9 mouse cellular contexts compared by ENCODE assay signal in the genomic region with DNA sequence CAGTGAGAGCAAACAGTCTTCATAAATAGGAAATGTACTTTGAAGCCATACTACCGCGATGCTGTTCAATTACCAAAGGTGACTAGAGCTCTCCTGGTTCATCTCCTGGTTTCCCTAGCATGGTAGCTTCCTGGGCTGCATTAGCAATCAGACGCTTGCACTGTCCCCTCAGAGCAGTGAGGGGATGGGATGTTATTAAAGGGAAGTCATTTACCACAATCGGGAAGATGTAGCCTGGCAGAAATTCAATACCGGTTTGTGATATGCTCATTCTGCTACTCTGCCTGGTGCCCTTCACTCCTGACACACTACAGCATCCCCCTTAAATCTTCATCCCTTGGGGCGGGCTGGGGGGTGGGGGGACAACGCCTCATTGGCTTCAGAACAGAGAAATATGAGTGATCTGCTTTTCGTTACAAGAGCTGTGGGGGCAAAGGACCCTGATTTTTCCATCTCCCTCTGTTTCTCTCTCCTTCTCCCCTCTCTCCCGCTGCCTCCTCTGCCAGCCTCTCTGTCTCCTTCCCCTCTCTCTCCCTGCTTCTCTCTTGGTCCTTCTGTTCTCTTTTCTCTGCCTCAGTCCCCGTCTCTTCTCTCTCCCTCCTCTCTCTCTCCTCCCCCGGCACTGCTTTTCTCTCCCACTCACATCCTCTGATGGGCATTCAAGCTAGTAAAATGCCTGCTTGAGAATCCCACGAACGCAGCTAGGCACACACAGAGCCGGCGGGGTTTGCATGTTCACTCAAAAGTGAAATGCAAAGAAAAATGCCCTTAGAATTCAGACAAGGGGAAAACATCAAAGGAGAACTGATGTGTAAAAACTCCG. TPM values are rescaled to one million over a fixed set of nuclear protein-coding genes. Genes with fewer than 3 reads are reported as not detected.
A peak's percentile ranks its signal among the peaks of the same experiment; 100 is the strongest.
DNase-seq lines count a peak whose midpoint lies in the region; ATAC-seq and TF ChIP-seq lines count a peak whose summit lies in the region.
"Had no signal": no experiment of that assay in that cellular context is flagged by ENCODE, and none has a peak within 500 bp of the region (broad histone marks: within the 10 kb centered on the region; RNA-seq: fewer than 3 reads in every experiment).

No protein-coding gene starts in this region.

- no peaks in the 10 kb centered on the region for H3K36me3 ChIP-seq in heart, embryonic 13.5 days
- no peaks in the 10 kb centered on the region for H3K36me3 ChIP-seq in forebrain, embryonic 12.5 days (replicated peaks)
- no peaks in the 10 kb centered on the region for H3K36me3 ChIP-seq in midbrain, embryonic 12.5 days
- H3K36me3 ChIP-seq in stomach, postnatal 0 days (ENCODE audit: control insufficient read depth, insufficient read depth, low read length) = no peaks in the 10 kb centered on the region
- H3K36me3 ChIP-seq: G1E had no signal

- intact Hi-C loops in heart, postnatal 14 days (cut with DNase I) = loop anchor here (5.0 kb wide), 1 partner anchor 373 kb away; no protein-coding TSS in a partner anchor

- TF ChIP-seq EP300 in stomach, postnatal 0 days (optimal IDR thresholded peaks at IDR 0.05) = no peak

- H3K27ac ChIP-seq in heart, embryonic 13.5 days (replicated peaks) = no peak overlapping the region
- peak overlapping the region; percentile 85 for H3K27ac ChIP-seq in forebrain, embryonic 12.5 days
- peak overlapping the region; percentile 90 for H3K27ac ChIP-seq in midbrain, embryonic 12.5 days (replicated peaks)
- no peak overlapping the region for H3K27ac ChIP-seq in stomach, postnatal 0 days (replicated peaks)

- peak overlapping the region; percentile 75 for H3K9ac ChIP-seq in heart, embryonic 13.5 days
- H3K9ac ChIP-seq in forebrain, embryonic 12.5 days = peak overlapping the region; percentile 76
- peak overlapping the region; percentile 77 for H3K9ac ChIP-seq in midbrain, embryonic 12.5 days (replicated peaks)
- H3K9ac ChIP-seq in stomach, postnatal 0 days (ENCODE audit: low read length) = 0 out of 2 replicates have a peak overlapping the region, but pooled peaks have one; percentile 9

- peaks cover 24% of the 10 kb centered on the region for H3K4me1 ChIP-seq in heart, embryonic 13.5 days
- peaks cover 24% of the 10 kb centered on the region for H3K4me1 ChIP-seq in forebrain, embryonic 12.5 days
- peaks cover 18% of the 10 kb centered on the region; the same call in 1 of the 2 replicates for H3K4me1 ChIP-seq in midbrain, embryonic 12.5 days
- H3K4me1 ChIP-seq in stomach, postnatal 0 days (replicated peaks; ENCODE audit: control insufficient read depth, insufficient read depth) = no peaks in the 10 kb centered on the region

- no peak for TF ChIP-seq CTCF in stomach, postnatal 0 days (IDR thresholded peaks at IDR 0.05; ENCODE audit: low read depth)

- H3K4me2 ChIP-seq in heart, embryonic 13.5 days = peak overlapping the region; percentile 71
- peak overlapping the region; percentile 64 for H3K4me2 ChIP-seq in forebrain, embryonic 12.5 days
- H3K4me2 ChIP-seq in midbrain, embryonic 12.5 days (replicated peaks) = peak overlapping the region; percentile 55
- H3K4me2 ChIP-seq in stomach, postnatal 0 days (replicated peaks; ENCODE audit: low read depth) = peak overlapping the region; percentile 53

- peak overlapping the region; percentile 51 for H3K4me3 ChIP-seq in heart, embryonic 13.5 days
- H3K4me3 ChIP-seq in forebrain, embryonic 12.5 days (replicated peaks) = peak overlapping the region; percentile 50
- H3K4me3 ChIP-seq in midbrain, embryonic 12.5 days = peak overlapping the region; percentile 55
- peak overlapping the region; percentile 36 for H3K4me3 ChIP-seq in stomach, postnatal 0 days (ENCODE audit: low read depth, low read length)

- peaks cover 10% of the 10 kb centered on the region; the same call in 1 of the 2 replicates for H3K27me3 ChIP-seq in heart, embryonic 13.5 days (replicated peaks)
- no peaks in the 10 kb centered on the region for H3K27me3 ChIP-seq in forebrain, embryonic 12.5 days
- no peaks in the 10 kb centered on the region for H3K27me3 ChIP-seq in midbrain, embryonic 12.5 days
- H3K27me3 ChIP-seq in stomach, postnatal 0 days (ENCODE audit: control insufficient read depth, insufficient read depth, low read length) = no peaks in the 10 kb centered on the region

- no peaks in the 10 kb centered on the region for H3K9me3 ChIP-seq in heart, embryonic 13.5 days
- no peaks in the 10 kb centered on the region for H3K9me3 ChIP-seq in forebrain, embryonic 12.5 days
- no peaks in the 10 kb centered on the region for H3K9me3 ChIP-seq in midbrain, embryonic 12.5 days
- H3K9me3 ChIP-seq in stomach, postnatal 0 days (ENCODE audit: control insufficient read depth, low read length) = no peaks in the 10 kb centered on the region
- H3K9me3 ChIP-seq: G1E had no signal

- no peak for DNase-seq in heart, postnatal 14 days
- peak; percentile 21 for DNase-seq in adrenal gland, postnatal 14 days
- peak; percentile 42 to 47 for DNase-seq in layer of hippocampus, postnatal 10 days (ENCODE audit: low spot score in 2 of 2)
- no peak for DNase-seq in stomach, postnatal 0 days (ENCODE audit: low spot score)
- DNase-seq in urinary bladder, postnatal 10 days (ENCODE audit: low spot score) = no peak

- 35% methylated on average over 16 of the region's 16 CpGs for WGBS in heart, embryonic 13.5 days
- 21% methylated on average over 16 of the region's 16 CpGs for WGBS in forebrain, embryonic 12.5 days
- 28% methylated on average over 16 of the region's 16 CpGs for WGBS in midbrain, embryonic 12.5 days
- 26% methylated on average over 16 of the region's 16 CpGs for WGBS in stomach, postnatal 0 days

- no peak for ATAC-seq in heart, embryonic 13.5 days (ENCODE audit: extremely low read depth, insufficient number of reproducible peaks, low FRiP score, low TSS enrichment)
- peak; percentile 52 for ATAC-seq in forebrain, embryonic 12.5 days (ENCODE audit: low FRiP score)
- peak; percentile 50 for ATAC-seq in midbrain, embryonic 12.5 days (ENCODE audit: low FRiP score, low read depth)
- no peak for ATAC-seq in stomach, postnatal 0 days (ENCODE audit: low FRiP score, low TSS enrichment)

RNA-seq across cellular contexts. Expression of gene Lrrn3, which starts 1.3 kb away (rescaled TPM):
- 5.1 and 5.4 TPM in 2 replicates for polyA plus RNA-seq in heart, embryonic 13.5 days (2015; fragmentation: Nextera tagmentation; extraction: Ambion mirVana)
- total RNA-seq in heart, postnatal 14 days (2021) = under 1 TPM; 0.07 to 0.14 TPM
- total RNA-seq in adrenal gland, postnatal 14 days (2021) = 31.2 and 32.2 TPM in 2 replicates
- polyA plus RNA-seq in forebrain, embryonic 12.5 days (2016; fragmentation: Nextera tagmentation; extraction: Ambion mirVana) = 37.1 and 40.1 TPM in 2 replicates
- total RNA-seq in layer of hippocampus, postnatal 10 days (2021) = 10 to 100 TPM; 74.0 to 78.8 TPM
- polyA plus RNA-seq in midbrain, embryonic 12.5 days (2016; fragmentation: Nextera tagmentation; extraction: Ambion mirVana) = 43.9 and 47.6 TPM in 2 replicates
- 3.3 and 3.8 TPM in 2 replicates for polyA plus RNA-seq in stomach, postnatal 0 days (2015; fragmentation: Nextera tagmentation; extraction: Ambion mirVana)
- polyA plus RNA-seq: G1E had no signal

Comparison
In these comparisons a context has a peak if more than half of its experiments do, and no peak if none do; other contexts are left out.
1. ATAC-seq: peak in forebrain, embryonic 12.5 days (single experiment) and midbrain, embryonic 12.5 days (single experiment); none in heart, embryonic 13.5 days (single experiment) and stomach, postnatal 0 days (single experiment).
2. H3K27ac ChIP-seq: peak in forebrain, embryonic 12.5 days (single experiment) and midbrain, embryonic 12.5 days (single experiment); none in heart, embryonic 13.5 days (single experiment) and stomach, postnatal 0 days (single experiment).
3. H3K9ac ChIP-seq: peak in every context shown above with its lines; median percentile 77 in midbrain, embryonic 12.5 days; 76 in forebrain, embryonic 12.5 days; 75 in heart, embryonic 13.5 days; 9 in stomach, postnatal 0 days.
4. DNase-seq: peak in adrenal gland, postnatal 14 days (single experiment) and layer of hippocampus, postnatal 10 days (2 of 2); none in heart, postnatal 14 days (0 of 2), stomach, postnatal 0 days (single experiment) and urinary bladder, postnatal 10 days (single experiment).
5. Peak in every context shown above with its lines, with median percentiles within 50 percentile points of each other: H3K4me2 ChIP-seq and H3K4me3 ChIP-seq.